Mouse (Mus musculus): ENCODE measurements around the gene Haus3. TPM values are rescaled to one million over a fixed set of nuclear protein-coding genes. Genes with fewer than 3 reads are reported as not detected.
A peak's percentile ranks its signal among the peaks of the same experiment; 100 is the strongest.

Haus3 gene
- 36.8 and 39.1 TPM in 2 replicates for polyA plus RNA-seq (2015; fragmentation: Nextera tagmentation; extraction: Ambion mirVana)

DNA sequence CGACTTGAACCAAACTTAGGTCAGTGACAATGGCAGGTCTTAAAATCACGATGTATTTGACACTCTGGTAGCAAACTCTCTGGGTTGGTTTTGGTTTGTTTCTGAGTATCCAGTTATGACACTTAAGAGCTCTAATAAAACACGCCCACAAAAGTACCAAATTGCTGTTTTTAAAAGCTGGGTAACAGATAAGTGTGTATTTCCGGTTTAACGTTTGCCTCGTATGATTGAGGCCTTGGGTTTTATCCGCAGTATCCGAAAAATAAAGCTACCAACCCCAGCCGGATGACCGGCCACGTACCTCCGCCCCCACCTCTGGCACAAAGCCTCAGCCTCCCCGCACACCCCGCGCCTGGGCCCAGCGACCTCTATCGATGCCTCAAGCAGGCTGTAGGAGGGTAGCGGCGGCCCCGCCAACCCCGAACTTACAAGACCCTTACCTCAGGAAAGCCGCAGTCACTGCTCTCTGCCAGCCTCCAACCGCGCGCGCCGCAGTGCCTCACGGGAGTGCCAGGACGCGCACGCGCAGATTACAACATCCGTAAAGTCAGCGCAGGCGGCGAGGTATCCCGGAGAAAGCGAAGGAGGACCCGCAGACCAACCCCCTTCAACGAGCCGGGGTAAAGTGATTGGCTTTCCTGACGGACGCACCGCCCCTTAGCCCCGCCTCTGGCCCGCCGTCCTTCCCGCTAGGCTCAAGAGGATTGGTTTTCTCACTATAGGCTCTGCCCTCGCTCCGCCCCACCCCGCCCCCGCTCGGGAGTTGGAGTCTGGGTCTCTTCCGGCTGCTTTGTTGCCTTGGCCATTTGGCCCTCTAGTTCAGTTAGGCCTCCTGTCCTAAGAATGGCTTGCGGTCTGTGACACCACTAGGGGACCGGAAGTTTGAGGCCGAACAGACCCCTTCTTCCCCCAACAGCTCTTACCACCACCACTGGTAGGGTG, at the start of gene Haus3, which contains the start of gene Poln:
Haus3 (minus strand) TSS at position 578 of the 942 bp plus-strand sequence.
Poln (minus strand) TSS at position 499 of the 942 bp plus-strand sequence.
- Histone ChIP-seq H3K4me1 (peaks cover 24% of the 10 kb centered on the region), H3K36me3 (peaks cover 26% of the 10 kb centered on the region), H3K27me3 (no peaks in the 10 kb centered on the region), H3K9me3 (no peaks in the 10 kb centered on the region), H3K9ac (peak within 1 kb of the TSS; percentile 91), H3K27ac (peak within 1 kb of the TSS; percentile 90), H3K4me3 (peak within 1 kb of the TSS; percentile 80), H3K4me2 (replicated peaks) (peak within 1 kb of the TSS; percentile 70)
- peak; percentile 100 for ATAC-seq (ENCODE audit: low FRiP score, low read depth)
- under 1% methylated on average over 56 of the region's 57 CpGs for WGBS

DNA sequence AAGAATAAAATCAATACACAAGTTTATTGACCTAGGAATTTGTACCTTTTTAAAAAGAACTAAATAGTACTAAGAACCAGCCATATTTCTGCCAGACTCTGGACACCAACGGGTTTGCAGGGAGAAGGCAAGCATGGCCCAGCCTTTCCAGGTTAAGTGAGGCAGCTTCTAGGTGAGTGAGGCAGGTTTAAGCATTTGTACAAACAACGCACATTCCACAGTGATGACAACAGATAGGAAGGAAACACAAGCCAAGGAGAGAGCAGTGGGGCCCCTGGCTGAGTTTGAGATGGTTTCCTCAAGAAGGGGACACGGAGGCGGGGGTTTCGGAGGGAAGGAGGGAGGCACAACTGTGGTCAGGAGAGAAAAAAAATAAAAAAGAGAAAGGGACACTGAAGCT, 49.3 kb upstream of the Haus3 start:
- no peak for ATAC-seq (ENCODE audit: low FRiP score, low read depth)
- 77% methylated on average over 5 of the region's 5 CpGs for WGBS
- Histone ChIP-seq H3K9ac (no peak overlapping the region), H3K4me3 (no peak overlapping the region), H3K27ac (no peak overlapping the region), H3K36me3 (no peaks in the 10 kb centered on the region), H3K27me3 (peaks cover 5% of the 10 kb centered on the region; the same call in 1 of the 2 replicates), H3K4me2 (replicated peaks) (no peak overlapping the region), H3K4me1 (peaks cover 6% of the 10 kb centered on the region), H3K9me3 (no peaks in the 10 kb centered on the region)

DNA sequence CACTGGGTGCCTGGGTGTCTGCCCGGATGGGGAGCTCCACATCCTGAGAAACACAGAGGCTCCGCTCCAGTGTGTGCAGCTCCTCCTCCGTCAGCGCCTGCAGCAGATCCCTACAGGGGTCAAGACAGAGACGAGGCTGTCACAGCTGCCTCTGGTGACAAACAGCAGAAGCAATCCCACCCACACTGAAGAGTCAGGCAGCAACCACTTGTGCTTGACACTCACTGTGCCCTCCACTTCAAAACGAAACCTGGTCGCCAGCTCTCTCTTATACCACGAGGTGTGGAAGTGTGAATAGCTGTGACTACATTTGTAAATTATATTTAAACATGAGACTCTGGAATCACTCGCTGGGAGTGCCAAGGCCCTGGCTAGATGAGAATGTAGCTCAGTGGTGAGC, 48.4 kb upstream of the Haus3 start:
- no peak for ATAC-seq (ENCODE audit: low FRiP score, low read depth)

DNA sequence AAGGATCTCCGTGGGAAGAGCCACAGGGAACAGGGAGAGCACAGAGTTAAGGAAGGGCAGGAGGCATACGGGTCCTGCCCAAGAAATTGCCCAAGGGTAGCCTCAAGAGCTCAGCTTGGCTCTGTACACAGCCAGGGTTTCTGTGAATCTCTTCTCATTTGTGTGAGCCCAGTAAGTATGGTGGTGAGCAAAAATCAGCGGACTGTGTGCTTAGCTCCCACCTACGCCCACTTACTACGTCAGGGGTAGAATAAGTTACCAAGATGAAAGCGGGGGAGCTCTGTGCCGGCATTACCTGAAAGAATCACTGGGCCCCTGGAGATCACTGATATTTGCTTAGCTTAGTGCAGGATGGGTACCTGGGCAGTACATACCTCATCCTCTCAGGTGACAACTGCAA, 46.7 kb upstream of the Haus3 start:
- peaks cover 10% of the 10 kb centered on the region for H3K4me1 ChIP-seq
- no peak overlapping the region for H3K4me3 ChIP-seq
- no peaks in the 10 kb centered on the region for H3K36me3 ChIP-seq
- no peak for ATAC-seq (ENCODE audit: low FRiP score, low read depth)
- H3K4me2 ChIP-seq (replicated peaks), result no peak overlapping the region
- H3K27me3 ChIP-seq, result peaks cover 5% of the 10 kb centered on the region; the same call in 1 of the 2 replicates
- 82% methylated on average over 7 of the region's 7 CpGs for WGBS
- no peak overlapping the region for H3K9ac ChIP-seq
- H3K9me3 ChIP-seq, result no peaks in the 10 kb centered on the region
- no peak overlapping the region for H3K27ac ChIP-seq

More for the DNA sequence above, 48.4 kb upstream of the Haus3 start:
- Histone ChIP-seq H3K9me3 (no peaks in the 10 kb centered on the region), H3K27me3 (peaks cover 5% of the 10 kb centered on the region; the same call in 1 of the 2 replicates), H3K9ac (no peak overlapping the region), H3K4me1 (peaks cover 10% of the 10 kb centered on the region), H3K36me3 (no peaks in the 10 kb centered on the region), H3K4me3 (no peak overlapping the region), H3K27ac (no peak overlapping the region), H3K4me2 (replicated peaks) (no peak overlapping the region)
- 41% methylated on average over 9 of the region's 9 CpGs for WGBS

DNA sequence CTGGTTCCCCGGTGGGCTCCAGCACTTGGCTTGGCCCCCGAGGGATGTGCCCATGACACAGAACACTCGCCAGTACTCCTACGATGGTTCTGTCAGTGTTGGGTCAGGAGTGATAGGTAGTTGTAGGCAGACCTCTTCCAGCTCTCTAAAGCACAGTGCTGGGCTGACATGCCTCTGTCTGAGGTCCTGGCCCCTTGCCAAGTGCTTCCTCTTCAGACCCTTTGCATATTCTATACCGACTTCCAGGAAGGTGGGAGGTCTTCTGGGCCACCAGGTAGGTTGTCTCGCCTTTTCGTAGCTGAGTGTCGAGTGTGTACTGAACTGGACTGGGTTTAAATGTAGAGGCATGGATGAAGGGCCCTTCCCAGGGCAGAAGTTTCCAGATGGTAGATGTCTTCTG, 44.3 kb upstream of the Haus3 start:
- ATAC-seq (ENCODE audit: low FRiP score, low read depth), result no peak
- no peak overlapping the region for H3K27ac ChIP-seq
- H3K27me3 ChIP-seq, result peaks cover 5% of the 10 kb centered on the region; the same call in 1 of the 2 replicates
- H3K9me3 ChIP-seq, result no peaks in the 10 kb centered on the region
- H3K36me3 ChIP-seq, result no peaks in the 10 kb centered on the region
- H3K4me2 ChIP-seq (replicated peaks), result no peak overlapping the region
- H3K4me3 ChIP-seq, result no peak overlapping the region
- 74% methylated on average over 8 of the region's 8 CpGs for WGBS
- H3K9ac ChIP-seq, result no peak overlapping the region
- peaks cover 9% of the 10 kb centered on the region for H3K4me1 ChIP-seq

DNA sequence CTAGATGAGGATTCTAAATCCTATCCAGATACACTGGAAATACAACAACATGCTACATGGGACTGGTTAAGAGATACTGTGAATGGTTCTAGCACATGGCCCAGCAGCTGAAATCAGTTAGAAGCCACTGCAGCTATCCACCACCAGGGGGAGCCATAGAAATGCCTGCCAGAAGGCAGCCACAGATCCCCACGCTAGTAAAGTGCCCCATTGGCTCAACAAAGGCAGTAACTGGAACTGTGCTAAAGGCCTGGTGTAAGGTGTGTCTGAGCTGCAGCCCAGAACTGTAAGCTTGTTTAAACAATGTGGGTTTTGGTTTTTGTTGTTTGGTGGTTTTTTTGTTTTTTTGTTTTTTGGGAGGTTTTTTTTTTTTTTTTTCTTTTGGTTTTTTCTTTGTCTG, 41.0 kb upstream of the Haus3 start:
- Histone ChIP-seq H3K27ac (no peak overlapping the region), H3K9ac (no peak overlapping the region), H3K4me1 (peaks cover 8% of the 10 kb centered on the region), H3K4me3 (no peak overlapping the region), H3K9me3 (no peaks in the 10 kb centered on the region), H3K36me3 (no peaks in the 10 kb centered on the region), H3K4me2 (replicated peaks) (no peak overlapping the region), H3K27me3 (no peaks in the 10 kb centered on the region)
- peak; percentile 87 for ATAC-seq (ENCODE audit: low FRiP score, low read depth)
- 0% methylated on average over 1 of the region's 1 CpGs for WGBS

DNA sequence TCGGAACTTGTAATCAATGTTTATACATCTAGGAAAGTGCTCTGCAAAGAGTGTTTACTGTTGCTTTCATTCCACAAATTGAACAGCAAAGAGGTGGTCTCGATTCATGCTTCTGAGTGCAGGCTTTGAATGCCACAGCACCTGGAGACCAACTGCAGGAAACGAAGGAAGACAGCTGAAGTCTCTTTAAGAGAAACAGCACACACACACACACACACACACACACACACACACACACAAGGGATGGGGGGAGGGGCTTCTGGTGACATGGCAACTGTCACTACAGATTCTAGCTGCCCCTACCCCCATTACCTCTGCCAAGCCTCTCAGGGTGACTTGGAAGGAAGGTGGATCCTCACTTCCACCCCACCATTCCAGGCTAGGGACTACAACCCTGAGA, 38.2 kb upstream of the Haus3 start:
- ATAC-seq (ENCODE audit: low FRiP score, low read depth), result no peak
- 22% methylated on average over 3 of the region's 3 CpGs for WGBS
- H3K9me3 ChIP-seq, result no peaks in the 10 kb centered on the region

DNA sequence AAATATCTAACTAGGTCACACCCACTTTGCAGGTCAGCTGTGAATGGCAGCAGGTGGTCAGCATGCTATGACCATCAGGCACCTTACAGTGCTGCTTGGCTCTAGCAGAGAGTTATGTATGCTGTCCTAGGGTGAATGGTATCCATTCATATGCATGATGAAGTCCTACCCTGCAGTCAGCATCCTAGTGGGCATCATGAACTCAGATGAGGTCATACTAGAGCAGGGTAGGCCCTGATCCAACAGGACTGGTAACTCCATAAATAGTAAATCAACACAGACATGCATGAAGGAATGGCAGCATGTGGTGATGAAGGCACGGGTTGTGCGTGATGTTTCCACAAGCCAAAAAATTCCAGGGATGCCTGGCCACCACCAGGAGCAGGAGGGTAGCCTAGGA, 36.5 kb upstream of the Haus3 start:
- Histone ChIP-seq H3K4me1 (no peaks in the 10 kb centered on the region), H3K27me3 (no peaks in the 10 kb centered on the region), H3K9me3 (no peaks in the 10 kb centered on the region), H3K9ac (no peak overlapping the region), H3K36me3 (no peaks in the 10 kb centered on the region), H3K4me3 (no peak overlapping the region), H3K27ac (no peak overlapping the region), H3K4me2 (replicated peaks) (no peak overlapping the region)
- ATAC-seq (ENCODE audit: low FRiP score, low read depth), result no peak
- WGBS, result 76% methylated on average over 2 of the region's 2 CpGs

More for the DNA sequence above, 38.2 kb upstream of the Haus3 start:
- H3K27ac ChIP-seq, result no peak overlapping the region
- no peak overlapping the region for H3K4me3 ChIP-seq
- no peaks in the 10 kb centered on the region for H3K27me3 ChIP-seq
- no peak overlapping the region for H3K9ac ChIP-seq
- H3K36me3 ChIP-seq, result no peaks in the 10 kb centered on the region
- H3K4me1 ChIP-seq, result no peaks in the 10 kb centered on the region
- H3K4me2 ChIP-seq (replicated peaks), result no peak overlapping the region

DNA sequence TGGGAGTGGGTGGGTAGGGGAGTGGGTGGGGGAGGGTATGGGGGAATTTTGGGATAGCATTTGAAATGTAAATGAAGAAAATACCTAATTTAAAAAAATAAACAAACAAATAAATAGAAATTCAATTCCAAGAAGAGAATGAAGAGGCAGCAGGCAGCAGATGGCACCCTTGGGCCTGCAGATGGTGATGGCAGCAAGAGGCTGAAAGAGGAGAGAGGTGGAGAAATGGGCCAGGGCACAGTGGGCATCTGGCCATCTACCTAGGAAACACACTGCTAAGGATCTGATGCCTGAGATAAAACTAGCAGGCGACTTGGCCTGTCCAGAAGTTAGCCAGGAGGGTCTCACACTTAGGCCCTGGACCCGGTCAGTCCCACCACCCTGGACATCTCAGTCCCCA, 35.6 kb upstream of the Haus3 start:
- WGBS, result 84% methylated on average over 2 of the region's 2 CpGs
- Histone ChIP-seq H3K9ac (no peak overlapping the region), H3K4me2 (replicated peaks) (no peak overlapping the region), H3K27ac (no peak overlapping the region), H3K27me3 (no peaks in the 10 kb centered on the region), H3K4me3 (no peak overlapping the region), H3K36me3 (no peaks in the 10 kb centered on the region), H3K9me3 (no peaks in the 10 kb centered on the region), H3K4me1 (no peaks in the 10 kb centered on the region)
- no peak for ATAC-seq (ENCODE audit: low FRiP score, low read depth)

DNA sequence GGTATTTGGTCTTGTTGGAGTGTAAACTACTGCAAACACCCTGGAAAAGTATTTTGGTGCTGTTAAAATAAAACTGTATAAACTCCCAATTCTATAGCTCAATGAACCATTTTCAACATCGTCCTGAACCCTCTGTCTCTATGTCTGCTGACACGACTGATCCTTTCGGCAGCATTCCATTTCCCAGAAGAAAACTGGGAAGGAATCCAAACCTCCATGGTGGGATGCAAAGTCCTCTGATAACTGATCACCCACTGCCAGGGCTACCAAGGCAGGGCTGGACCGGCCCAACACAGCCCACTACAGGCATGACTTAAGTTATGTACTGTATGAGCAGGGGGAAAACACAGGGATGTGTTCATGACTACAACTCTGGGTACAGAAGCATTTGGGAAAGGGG, 32.7 kb upstream of the Haus3 start:
- WGBS, result 87% methylated on average over 4 of the region's 4 CpGs
- Histone ChIP-seq H3K9me3 (no peaks in the 10 kb centered on the region), H3K27me3 (no peaks in the 10 kb centered on the region), H3K36me3 (no peaks in the 10 kb centered on the region), H3K27ac (no peak overlapping the region), H3K4me2 (replicated peaks) (no peak overlapping the region), H3K9ac (no peak overlapping the region), H3K4me1 (no peaks in the 10 kb centered on the region), H3K4me3 (no peak overlapping the region)
- no peak for ATAC-seq (ENCODE audit: low FRiP score, low read depth)

DNA sequence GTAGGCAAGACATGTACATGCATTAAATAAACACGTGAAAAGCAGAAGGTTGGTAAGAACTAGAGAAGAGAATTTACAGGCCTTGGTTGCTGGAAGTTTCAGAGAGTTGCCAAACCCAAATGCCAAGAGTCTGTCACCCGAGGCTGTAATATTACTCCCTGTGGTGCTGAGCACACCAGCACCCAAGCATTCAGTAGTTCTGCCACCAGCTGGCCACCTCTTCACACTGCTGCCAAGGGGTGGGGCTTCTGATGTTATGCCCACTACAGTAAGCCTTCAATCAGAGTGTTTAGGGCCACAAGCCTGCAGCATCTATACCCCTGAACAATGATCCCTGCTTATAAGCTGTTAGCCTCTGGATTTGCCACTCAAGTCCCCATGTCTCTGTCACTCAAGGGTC, 32.1 kb upstream of the Haus3 start:
- H3K4me2 ChIP-seq (replicated peaks), result no peak overlapping the region
- H3K36me3 ChIP-seq, result no peaks in the 10 kb centered on the region
- no peak; the same call in 1 of the 2 replicates for ATAC-seq (ENCODE audit: low FRiP score, low read depth)
- H3K27me3 ChIP-seq, result no peaks in the 10 kb centered on the region
- H3K4me3 ChIP-seq, result no peak overlapping the region
- no peaks in the 10 kb centered on the region for H3K9me3 ChIP-seq
- no peak overlapping the region for H3K9ac ChIP-seq
- no peak overlapping the region for H3K27ac ChIP-seq
- H3K4me1 ChIP-seq, result no peaks in the 10 kb centered on the region
- WGBS, result 63% methylated on average over 2 of the region's 2 CpGs

DNA sequence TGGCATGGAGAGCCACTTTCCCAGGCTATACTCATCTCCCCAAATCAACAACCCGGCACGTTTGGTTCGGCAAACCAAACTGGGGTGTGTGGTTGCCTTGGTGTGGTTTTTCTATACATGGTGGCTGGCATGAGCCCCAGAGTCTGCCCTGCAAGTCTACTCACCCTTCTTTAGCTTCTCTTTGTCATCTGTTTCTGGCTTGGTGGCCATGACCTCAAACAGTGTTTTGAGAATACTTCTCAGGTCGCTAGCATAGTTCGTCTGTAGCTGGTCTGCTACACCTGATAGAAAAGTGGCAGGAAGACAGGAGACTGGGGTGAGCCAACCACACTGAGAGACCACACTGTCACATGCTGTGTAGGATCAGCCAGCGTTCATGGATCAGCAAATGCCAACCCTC, 29.3 kb upstream of the Haus3 start:
- H3K9me3 ChIP-seq, result no peaks in the 10 kb centered on the region
- no peak overlapping the region for H3K9ac ChIP-seq
- H3K27me3 ChIP-seq, result no peaks in the 10 kb centered on the region
- 89% methylated on average over 6 of the region's 6 CpGs for WGBS
- H3K4me3 ChIP-seq, result no peak overlapping the region
- ATAC-seq (ENCODE audit: low FRiP score, low read depth), result no peak
- H3K4me1 ChIP-seq, result no peaks in the 10 kb centered on the region
- H3K36me3 ChIP-seq, result no peaks in the 10 kb centered on the region
- no peak overlapping the region for H3K4me2 ChIP-seq (replicated peaks)
- no peak overlapping the region for H3K27ac ChIP-seq
